ENCODE assay signal across 8 mouse cellular contexts in the genomic region with DNA sequence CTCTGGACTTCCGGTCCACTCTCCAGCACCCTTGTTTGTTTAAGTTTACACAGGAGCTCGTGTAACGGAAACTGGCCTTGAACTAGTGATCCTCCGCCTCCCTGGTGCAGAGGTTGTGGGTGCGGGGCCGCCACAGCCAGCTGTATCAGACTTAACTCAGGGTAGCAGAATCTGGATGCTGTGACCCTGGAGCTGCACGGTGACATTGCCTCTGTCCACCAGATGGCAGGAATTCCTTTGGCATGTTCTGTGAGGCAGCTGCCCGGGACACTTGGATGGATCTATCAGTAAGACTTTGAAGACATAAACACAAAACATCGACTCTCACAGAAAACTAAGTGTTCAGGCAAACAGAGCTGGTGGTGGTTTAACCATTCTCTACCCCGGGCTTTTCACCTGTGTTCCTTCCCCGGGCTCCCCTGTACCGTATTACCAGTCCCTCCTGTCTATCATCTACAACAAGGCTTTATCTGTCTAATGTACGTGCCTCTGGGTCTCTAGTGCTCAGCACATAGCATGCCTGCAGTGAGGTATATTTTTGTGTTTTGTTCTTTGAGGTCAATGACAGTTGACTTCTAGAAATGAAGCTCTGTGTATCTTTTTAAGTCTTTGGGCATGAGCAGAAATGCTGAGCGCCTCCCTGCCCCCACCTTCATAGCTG. TPM values are rescaled to one million over a fixed set of nuclear protein-coding genes. Genes with fewer than 3 reads are reported as not detected.
DNase-seq lines count a peak whose midpoint lies in the region; ATAC-seq lines count a peak whose summit lies in the region.

No protein-coding gene starts in this region.

- no peak overlapping the region; the same call in 1 of the 2 replicates for H3K27ac ChIP-seq in limb, embryonic 13.5 days
- no peak overlapping the region for H3K27ac ChIP-seq in midbrain, embryonic 14.5 days (replicated peaks; ENCODE audit: low read depth, low read length)
- H3K27ac ChIP-seq in stomach, embryonic 16.5 days (ENCODE audit: low read length), result peak overlapping the region; percentile 85

- no peak overlapping the region for H3K9ac ChIP-seq in limb, embryonic 13.5 days
- no peak overlapping the region for H3K9ac ChIP-seq in midbrain, embryonic 14.5 days (replicated peaks; ENCODE audit: low read length)
- H3K9ac ChIP-seq in stomach, embryonic 16.5 days (ENCODE audit: low read length), result no peak overlapping the region

- H3K4me1 ChIP-seq in limb, embryonic 13.5 days, result peaks cover 40% of the 10 kb centered on the region
- no peaks in the 10 kb centered on the region for H3K4me1 ChIP-seq in midbrain, embryonic 14.5 days (ENCODE audit: control insufficient read depth, insufficient read depth, low read length)
- H3K4me1 ChIP-seq in stomach, embryonic 16.5 days (ENCODE audit: control insufficient read depth, insufficient read depth, low read length), result peaks cover 35% of the 10 kb centered on the region

- no peak overlapping the region for H3K4me3 ChIP-seq in limb, embryonic 13.5 days
- no peak overlapping the region for H3K4me3 ChIP-seq in midbrain, embryonic 14.5 days (replicated peaks; ENCODE audit: low read depth, low read length)
- H3K4me3 ChIP-seq in stomach, embryonic 16.5 days (replicated peaks; ENCODE audit: low read length), result no peak overlapping the region

- no peaks in the 10 kb centered on the region for H3K9me3 ChIP-seq in limb, embryonic 13.5 days
- H3K9me3 ChIP-seq in midbrain, embryonic 14.5 days (ENCODE audit: control insufficient read depth, low read length), result no peaks in the 10 kb centered on the region
- H3K9me3 ChIP-seq in stomach, embryonic 16.5 days (replicated peaks; ENCODE audit: control insufficient read depth, low read length), result no peaks in the 10 kb centered on the region

- H3K36me3 ChIP-seq in limb, embryonic 13.5 days, result 0 out of 2 replicates have a peak, but pooled peaks cover 6% of the 10 kb centered on the region
- 0 out of 2 replicates have a peak, but pooled peaks cover 6% of the 10 kb centered on the region for H3K36me3 ChIP-seq in midbrain, embryonic 14.5 days (ENCODE audit: control insufficient read depth, insufficient read depth, low read length)
- no peaks in the 10 kb centered on the region for H3K36me3 ChIP-seq in stomach, embryonic 16.5 days (ENCODE audit: control insufficient read depth, insufficient read depth, low read length)

- no peaks in the 10 kb centered on the region for H3K27me3 ChIP-seq in limb, embryonic 13.5 days
- H3K27me3 ChIP-seq in midbrain, embryonic 14.5 days (ENCODE audit: control insufficient read depth, insufficient read depth, low read length), result no peaks in the 10 kb centered on the region
- H3K27me3 ChIP-seq in stomach, embryonic 16.5 days (ENCODE audit: control insufficient read depth, insufficient read depth, low read length), result no peaks in the 10 kb centered on the region

- no peak overlapping the region for H3K4me2 ChIP-seq in limb, embryonic 13.5 days (replicated peaks)
- H3K4me2 ChIP-seq in midbrain, embryonic 14.5 days (ENCODE audit: low read length), result no peak overlapping the region
- H3K4me2 ChIP-seq in stomach, embryonic 16.5 days (ENCODE audit: low read depth, low read length), result 0 out of 2 replicates have a peak overlapping the region, but pooled peaks have one; percentile 4

- WGBS in limb, embryonic 13.5 days, result 42% methylated on average over 14 of the region's 14 CpGs
- WGBS in midbrain, embryonic 14.5 days, result 53% methylated on average over 14 of the region's 14 CpGs
- WGBS in stomach, embryonic 16.5 days, result 23% methylated on average over 14 of the region's 14 CpGs

- DNase-seq in 3134 (ENCODE audit: extremely low read depth, insufficient read length, low spot score), result peak; percentile 45
- DNase-seq in Muller cell, postnatal 12 days (ENCODE audit: inconsistent ontology term), result peak; percentile 31
- DNase-seq in cerebellum, postnatal 25 days, result peak; percentile 40 to 69
- DNase-seq in heart, adult 11 months, result peak; percentile 96
- DNase-seq in kidney, adult 11 months, result peak; percentile 45
- peak; percentile 84 for DNase-seq in midbrain, embryonic 14.5 days

- ATAC-seq in limb, embryonic 13.5 days (ENCODE audit: low FRiP score, low read depth), result peak; percentile 61; the same call in 1 of the 2 replicates
- no peak for ATAC-seq in midbrain, embryonic 14.5 days (ENCODE audit: low FRiP score, low TSS enrichment)
- peak; percentile 59; the same call in 1 of the 2 replicates for ATAC-seq in stomach, embryonic 16.5 days (ENCODE audit: insufficient read depth, low FRiP score)

RNA-seq across cellular contexts. Expression of a gene that starts 26.6 kb away (rescaled TPM):
- 51.6 and 55.2 TPM in 2 replicates for polyA plus RNA-seq in limb, embryonic 13.5 days (2015; fragmentation: Nextera tagmentation; extraction: Ambion mirVana)
- 35.8 and 46.9 TPM in 2 replicates for polyA plus RNA-seq in midbrain, embryonic 14.5 days (2014; fragmentation: Nextera tagmentation; extraction: Ambion mirVana)
- polyA plus RNA-seq in stomach, embryonic 16.5 days (2015; fragmentation: Nextera tagmentation; extraction: Ambion mirVana), result 39.2 and 42.6 TPM in 2 replicates

Comparison
In these comparisons a context has a peak if more than half of its experiments do, and no peak if none do; other contexts are left out.
1. DNase-seq: peak in every context shown above with its lines; median percentile 96 in heart, adult 11 months; 84 in midbrain, embryonic 14.5 days; 54 in cerebellum, postnatal 25 days; 45 in 3134; 45 in kidney, adult 11 months; 31 in Muller cell, postnatal 12 days.